Comparison of ENCODE assay signal across 8 mouse cellular contexts in the genomic region with DNA sequence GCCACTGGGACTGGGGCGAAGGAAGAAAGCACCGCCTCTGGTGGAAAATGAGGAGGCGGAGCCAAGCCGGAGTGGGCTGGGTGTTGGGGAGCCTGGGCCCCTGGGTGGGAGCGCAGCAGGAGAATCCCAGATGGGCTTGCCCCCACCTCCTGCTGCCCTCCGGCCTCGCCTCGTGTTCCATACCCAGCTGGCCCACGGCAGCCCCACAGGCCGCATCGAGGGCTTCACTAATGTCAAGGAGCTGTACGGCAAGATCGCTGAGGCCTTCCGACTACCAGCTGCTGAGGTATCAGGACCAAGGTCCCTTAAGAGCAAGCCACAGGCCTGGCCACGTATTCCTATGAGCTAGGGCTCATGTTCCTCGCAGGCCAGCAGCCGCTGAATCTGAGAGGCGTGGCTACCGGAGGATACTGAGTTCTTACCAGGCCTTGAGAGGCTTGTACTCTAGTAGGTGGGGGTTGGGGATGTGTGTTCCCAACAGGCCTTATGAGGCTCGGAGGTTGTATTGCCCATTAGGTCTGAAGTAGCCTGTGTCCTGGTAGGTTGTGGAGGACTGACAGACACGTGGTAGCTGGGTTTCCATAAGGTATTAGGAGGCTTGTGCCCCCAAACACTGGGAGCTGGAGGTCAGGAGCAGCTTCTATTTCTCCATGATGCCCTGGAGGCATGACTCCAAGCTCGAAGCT. TPM values are rescaled to one million over a fixed set of nuclear protein-coding genes. Genes with fewer than 3 reads are reported as not detected.
A peak's percentile ranks its signal among the peaks of the same experiment; 100 is the strongest.
DNase-seq lines count a peak whose midpoint lies in the region; ATAC-seq and TF ChIP-seq lines count a peak whose summit lies in the region.

No protein-coding gene starts in this region.

- no peaks in the 10 kb centered on the region for H3K27me3 ChIP-seq in heart, embryonic 10.5 days (ENCODE audit: insufficient read depth, poor library complexity, severe bottlenecking)
- H3K27me3 ChIP-seq in lung, embryonic 16.5 days (ENCODE audit: control insufficient read depth, insufficient read depth, low read depth, low read length): no peaks in the 10 kb centered on the region

- peak overlapping the region; percentile 67 for H3K27ac ChIP-seq in heart, embryonic 10.5 days
- peak overlapping the region; percentile 30; the same call in 1 of the 2 replicates for H3K27ac ChIP-seq in embryonic fibroblast, embryonic 13.5 days (ENCODE audit: insufficient read depth, low read length)
- peak overlapping the region; percentile 21 for H3K27ac ChIP-seq in lung, embryonic 16.5 days (ENCODE audit: low read length)

- no peak for DNase-seq in heart, embryonic 10.5 days (ENCODE audit: low spot score)
- DNase-seq in heart, postnatal 4 days: no peak
- DNase-seq in kidney, adult 18-20 months: peak; percentile 41
- DNase-seq in cerebellum, postnatal 14 days: no peak
- DNase-seq in adrenal gland, postnatal 4 days (ENCODE audit: low spot score in 2 of 2): no peak

- H3K4me3 ChIP-seq in heart, embryonic 10.5 days: peak overlapping the region; percentile 42
- no peak overlapping the region for H3K4me3 ChIP-seq in embryonic fibroblast, embryonic 13.5 days (ENCODE audit: insufficient read depth, low read length)
- peak overlapping the region; percentile 31 for H3K4me3 ChIP-seq in lung, embryonic 16.5 days (ENCODE audit: low read length)

- H3K4me2 ChIP-seq in lung, embryonic 16.5 days (ENCODE audit: low read depth, low read length): peak overlapping the region; percentile 40

- no peaks in the 10 kb centered on the region for H3K9me3 ChIP-seq in heart, embryonic 10.5 days
- H3K9me3 ChIP-seq in lung, embryonic 16.5 days (ENCODE audit: control insufficient read depth, low read length): no peaks in the 10 kb centered on the region

- H3K9ac ChIP-seq in lung, embryonic 16.5 days (ENCODE audit: low read length): peak overlapping the region; percentile 64

- TF ChIP-seq CTCF in embryonic fibroblast, embryonic 13.5 days (IDR thresholded peaks at IDR 0.05; ENCODE audit: borderline replicate concordance, insufficient read depth, low read length): no peak

- peaks cover 35% of the 10 kb centered on the region for H3K36me3 ChIP-seq in heart, embryonic 10.5 days
- H3K36me3 ChIP-seq in lung, embryonic 16.5 days (ENCODE audit: control insufficient read depth, insufficient read depth, low read length): peaks cover 11% of the 10 kb centered on the region

- 0 out of 2 replicates have a peak, but pooled peaks have one; percentile 3 for ATAC-seq in lung, embryonic 16.5 days (ENCODE audit: low read depth)
- no peak for ATAC-seq in monocyte, adult 5-6 weeks (replicated peaks; ENCODE audit: insufficient number of reproducible peaks, low FRiP score, low TSS enrichment, poor library complexity, severe bottlenecking)

- 13% methylated on average over 22 of the region's 22 CpGs for WGBS in heart, embryonic 10.5 days
- 21% methylated on average over 22 of the region's 22 CpGs for WGBS in lung, embryonic 16.5 days

- peaks cover 50% of the 10 kb centered on the region for H3K4me1 ChIP-seq in heart, embryonic 10.5 days
- peaks cover 3% of the 10 kb centered on the region for H3K4me1 ChIP-seq in embryonic fibroblast, embryonic 13.5 days (ENCODE audit: control insufficient read depth, insufficient read depth, low read length)
- H3K4me1 ChIP-seq in lung, embryonic 16.5 days (replicated peaks; ENCODE audit: control insufficient read depth, insufficient read depth, low read length): peaks cover 54% of the 10 kb centered on the region

- no peak for TF ChIP-seq POLR2A in embryonic fibroblast, embryonic 13.5 days (IDR thresholded peaks at IDR 0.05; ENCODE audit: low read depth, low read length)

RNA-seq across cellular contexts. Expression of gene Ptger1, which starts 5.3 kb away (rescaled TPM):
- 0.36 and 0.46 TPM in 2 replicates for polyA plus RNA-seq in heart, embryonic 10.5 days (2016; fragmentation: Nextera tagmentation; extraction: Ambion mirVana)
- 1 to 10 TPM in 1 of 2 experiments, under 1 TPM in 1; 0.33 to 1.1 TPM for total RNA-seq in heart, postnatal 4 days (2021)
- 2.1 and 2.4 TPM in 2 replicates for polyA plus RNA-seq in embryonic fibroblast, embryonic 13.5 days (2011; ENCODE audit: insufficient read length, low read depth, missing spikeins)
- polyA plus RNA-seq in lung, embryonic 16.5 days (2015; fragmentation: Nextera tagmentation; extraction: Ambion mirVana): 1.4 TPM in 2 replicates
- 3.8 to 7.5 TPM (median 5.5 TPM) in 3 replicates for total RNA-seq in monocyte, adult 5-6 weeks (2017)
- total RNA-seq in adrenal gland, postnatal 4 days (2021): 1 to 10 TPM; 2.4 to 5.1 TPM

RNA-seq across cellular contexts. Expression of gene Gipc1, which starts 8.7 kb away (rescaled TPM):
- polyA plus RNA-seq in heart, embryonic 10.5 days (2016; fragmentation: Nextera tagmentation; extraction: Ambion mirVana): 204 and 214 TPM in 2 replicates
- total RNA-seq in heart, postnatal 4 days (2021): 10 to 100 TPM; 61.9 to 64.2 TPM
- 47.4 and 63.3 TPM in 2 replicates for polyA plus RNA-seq in embryonic fibroblast, embryonic 13.5 days (2011; ENCODE audit: insufficient read length, low read depth, missing spikeins)
- 178 and 190 TPM in 2 replicates for polyA plus RNA-seq in lung, embryonic 16.5 days (2015; fragmentation: Nextera tagmentation; extraction: Ambion mirVana)
- 9.5 to 21.9 TPM (median 10.0 TPM) in 3 replicates for total RNA-seq in monocyte, adult 5-6 weeks (2017)
- 10 to 100 TPM; 59.2 to 72.0 TPM for total RNA-seq in adrenal gland, postnatal 4 days (2021)

RNA-seq across cellular contexts. Expression of gene Pkn1, which starts 37.8 kb away (rescaled TPM):
- 21.5 and 23.2 TPM in 2 replicates for polyA plus RNA-seq in heart, embryonic 10.5 days (2016; fragmentation: Nextera tagmentation; extraction: Ambion mirVana)
- 10 to 100 TPM; 52.7 to 53.4 TPM for total RNA-seq in heart, postnatal 4 days (2021)
- polyA plus RNA-seq in embryonic fibroblast, embryonic 13.5 days (2011; ENCODE audit: insufficient read length, low read depth, missing spikeins): 40.2 and 41.2 TPM in 2 replicates
- 27.2 and 31.8 TPM in 2 replicates for polyA plus RNA-seq in lung, embryonic 16.5 days (2015; fragmentation: Nextera tagmentation; extraction: Ambion mirVana)
- total RNA-seq in monocyte, adult 5-6 weeks (2017): 159 to 217 TPM (median 178 TPM) in 3 replicates
- total RNA-seq in adrenal gland, postnatal 4 days (2021): 100 to 1,000 TPM; 115 to 120 TPM

RNA-seq across cellular contexts. Expression of gene Dnajb1, which starts 53.1 kb away (rescaled TPM):
- polyA plus RNA-seq in heart, embryonic 10.5 days (2016; fragmentation: Nextera tagmentation; extraction: Ambion mirVana): 51.9 and 71.5 TPM in 2 replicates
- 10 to 100 TPM; 21.3 to 22.8 TPM for total RNA-seq in heart, postnatal 4 days (2021)
- 27.7 and 32.2 TPM in 2 replicates for polyA plus RNA-seq in embryonic fibroblast, embryonic 13.5 days (2011; ENCODE audit: insufficient read length, low read depth, missing spikeins)
- 65.0 and 65.2 TPM in 2 replicates for polyA plus RNA-seq in lung, embryonic 16.5 days (2015; fragmentation: Nextera tagmentation; extraction: Ambion mirVana)
- total RNA-seq in monocyte, adult 5-6 weeks (2017): 35.2 to 112 TPM (median 38.5 TPM) in 3 replicates
- total RNA-seq in adrenal gland, postnatal 4 days (2021): 10 to 100 TPM; 29.4 to 29.9 TPM

RNA-seq across cellular contexts. Expression of gene Tecr, which starts 53.4 kb away (rescaled TPM):
- polyA plus RNA-seq in heart, embryonic 10.5 days (2016; fragmentation: Nextera tagmentation; extraction: Ambion mirVana): 568 and 608 TPM in 2 replicates
- 100 to 1,000 TPM; 162 to 169 TPM for total RNA-seq in heart, postnatal 4 days (2021)
- polyA plus RNA-seq in embryonic fibroblast, embryonic 13.5 days (2011; ENCODE audit: insufficient read length, low read depth, missing spikeins): 210 and 213 TPM in 2 replicates
- polyA plus RNA-seq in lung, embryonic 16.5 days (2015; fragmentation: Nextera tagmentation; extraction: Ambion mirVana): 491 and 509 TPM in 2 replicates
- 59.7 to 123 TPM (median 61.4 TPM) in 3 replicates for total RNA-seq in monocyte, adult 5-6 weeks (2017)
- 100 to 1,000 TPM; 369 to 378 TPM for total RNA-seq in adrenal gland, postnatal 4 days (2021)
